Mouse (Mus musculus): Measurements from ENCODE around the gene Zfp574.

The Zfp574 gene

DNA sequence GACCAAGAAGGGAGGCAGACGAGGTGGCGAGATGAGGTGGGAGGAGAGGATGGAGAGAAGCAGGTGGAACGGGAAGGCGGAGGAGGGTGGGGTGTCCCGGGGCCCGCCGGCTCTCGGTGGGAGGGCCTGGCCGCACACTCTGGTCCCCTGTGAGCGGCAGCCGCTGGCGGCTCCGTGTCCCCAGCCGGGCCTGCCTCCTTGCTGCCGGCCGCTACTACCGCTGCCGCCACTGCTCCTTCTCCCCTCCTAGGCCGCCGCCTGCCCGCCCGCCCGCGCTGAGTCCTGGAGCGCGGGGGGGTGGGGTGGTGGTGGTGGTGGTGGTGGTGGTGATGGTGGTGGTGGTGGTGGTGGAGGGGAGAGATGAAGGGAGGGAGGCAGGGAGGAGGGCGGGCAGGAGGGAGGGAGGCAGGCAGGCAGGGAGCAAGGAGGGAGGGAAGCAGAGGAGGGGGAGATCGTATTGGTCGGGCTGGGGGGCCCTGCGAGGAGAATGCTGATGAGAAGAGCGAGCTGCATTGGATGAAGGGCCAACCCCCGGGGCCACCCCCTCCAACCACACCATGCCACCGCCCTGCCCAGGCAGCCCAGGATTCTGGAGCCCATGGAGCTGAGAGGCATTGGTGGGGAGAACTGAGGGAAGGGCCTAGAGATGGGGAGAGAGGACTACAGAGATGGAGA is 486 bp downstream of the Zfp574 start:
- no peak for DNase-seq (ENCODE audit: low read depth, low spot score)

DNA sequence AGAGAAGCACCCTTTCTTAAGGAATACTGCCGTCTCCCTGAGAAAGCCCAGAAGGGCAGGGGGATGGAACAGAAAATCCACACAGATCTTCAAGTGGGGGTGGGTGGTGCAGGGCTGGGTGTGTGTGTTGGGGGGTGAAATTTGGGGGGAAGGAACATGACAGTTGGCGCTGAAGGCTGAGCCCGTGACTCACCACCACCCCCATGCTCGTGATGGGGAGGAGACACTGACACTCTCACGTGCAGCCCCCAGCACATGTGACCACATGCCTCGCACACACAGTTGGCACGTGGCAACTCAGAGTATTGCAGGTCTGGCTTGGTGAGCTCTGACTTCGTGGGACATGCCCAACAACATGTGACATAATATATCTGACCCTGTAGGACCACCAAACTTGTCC is 1.6 kb downstream of the Zfp574 start:
- DNase-seq (ENCODE audit: low read depth, low spot score), result no peak

DNA sequence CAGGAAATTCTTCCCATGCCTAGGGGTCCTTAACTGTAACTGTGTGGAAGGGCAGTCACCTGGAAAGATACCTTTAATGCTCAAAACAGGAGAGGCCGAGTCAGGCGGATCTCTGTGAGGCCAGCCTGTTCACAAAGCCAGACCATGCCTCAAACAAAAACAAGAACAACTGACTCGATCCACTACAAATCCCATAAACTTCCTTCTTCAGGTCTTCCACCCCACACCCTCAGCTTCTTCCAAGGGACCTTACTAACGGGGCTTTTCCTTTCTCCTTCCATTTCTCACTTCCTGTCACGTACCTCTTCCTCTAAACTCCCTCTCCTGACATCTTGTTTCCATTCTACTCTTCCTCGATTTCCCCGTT is 3.9 kb downstream of the Zfp574 start:
- DNase-seq (ENCODE audit: low read depth, low spot score), result no peak

DNA sequence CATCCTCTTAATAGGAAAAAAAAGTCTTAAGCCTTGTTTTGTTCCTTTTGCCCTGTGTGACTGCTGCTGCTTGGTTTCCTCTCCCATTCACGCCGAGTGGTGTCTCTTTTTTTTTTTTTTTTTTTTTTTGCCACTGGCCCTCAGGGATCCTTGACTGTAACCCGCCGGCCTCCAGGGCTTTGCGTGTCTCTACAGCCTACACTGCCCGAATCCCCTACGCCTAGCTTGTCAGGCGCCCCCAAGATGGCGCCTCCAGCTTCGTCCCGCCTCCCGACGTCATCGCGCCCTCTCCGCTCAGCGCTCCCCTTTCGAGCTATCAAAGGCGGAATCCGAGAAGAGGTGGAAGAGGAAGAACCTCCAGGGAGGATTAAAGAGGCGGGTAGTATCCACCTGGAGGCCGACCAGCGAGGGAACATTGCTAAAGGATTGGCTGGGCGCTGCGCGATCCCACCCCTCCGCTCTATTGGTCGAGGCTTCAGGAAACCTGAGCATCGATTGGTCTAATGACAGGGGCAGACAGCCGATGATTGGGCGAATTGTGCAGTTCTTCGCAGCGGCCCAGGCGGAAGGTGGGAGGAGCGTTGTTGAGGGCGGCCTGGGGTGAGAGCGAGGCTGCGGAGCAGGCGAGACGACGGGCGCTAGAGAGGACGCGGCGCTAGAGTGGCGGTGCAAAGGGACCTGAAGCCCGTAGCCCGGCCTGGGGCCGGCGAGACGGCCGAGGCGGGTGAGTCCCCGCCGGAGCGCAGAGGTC is 4.5 kb downstream of the Zfp574 start:
- DNase-seq (ENCODE audit: low read depth, low spot score), result peak; percentile 97

DNA sequence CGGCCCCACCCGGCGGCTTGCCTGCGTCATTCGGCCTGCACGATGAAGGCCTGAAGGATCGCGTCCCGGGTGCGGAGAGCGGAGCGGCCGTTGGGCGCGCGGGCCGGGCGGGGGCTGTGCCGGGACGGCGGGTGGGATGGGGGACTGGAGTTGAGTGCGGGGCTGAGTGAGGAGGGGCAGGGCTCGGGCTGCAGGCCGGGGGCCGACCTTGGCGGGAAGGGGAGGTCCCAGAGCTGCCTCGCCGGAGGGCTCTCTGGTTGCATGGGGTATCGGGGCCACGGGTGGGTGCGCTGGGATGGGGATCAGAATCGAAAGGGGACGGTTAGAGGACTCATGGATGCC is 5.0 kb downstream of the Zfp574 start:
- DNase-seq (ENCODE audit: low read depth, low spot score), result no peak

DNA sequence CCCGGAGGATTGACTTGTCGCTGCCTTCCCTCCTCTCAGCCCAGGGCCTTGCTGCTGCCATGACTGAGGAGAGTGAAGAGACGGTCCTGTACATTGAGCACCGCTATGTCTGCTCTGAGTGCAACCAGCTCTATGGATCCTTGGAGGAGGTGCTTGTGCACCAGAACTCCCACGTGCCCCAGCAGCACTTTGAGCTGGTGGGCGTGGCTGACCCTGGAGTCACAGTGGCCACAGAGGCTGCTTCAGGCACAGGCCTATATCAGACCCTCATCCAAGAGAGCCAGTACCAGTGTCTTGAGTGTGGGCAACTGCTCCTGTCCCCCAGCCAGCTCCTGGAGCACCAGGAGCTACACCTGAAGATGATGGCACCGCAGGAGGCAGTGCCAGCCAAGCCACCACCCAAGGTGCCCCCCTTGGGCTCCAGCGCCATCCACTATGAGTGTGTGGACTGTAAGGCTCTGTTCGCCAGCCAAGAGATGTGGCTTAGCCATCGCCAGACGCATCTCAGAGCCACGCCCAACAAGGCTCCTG is 7.2 kb downstream of the Zfp574 start:
- DNase-seq (ENCODE audit: low read depth, low spot score), result no peak

DNA sequence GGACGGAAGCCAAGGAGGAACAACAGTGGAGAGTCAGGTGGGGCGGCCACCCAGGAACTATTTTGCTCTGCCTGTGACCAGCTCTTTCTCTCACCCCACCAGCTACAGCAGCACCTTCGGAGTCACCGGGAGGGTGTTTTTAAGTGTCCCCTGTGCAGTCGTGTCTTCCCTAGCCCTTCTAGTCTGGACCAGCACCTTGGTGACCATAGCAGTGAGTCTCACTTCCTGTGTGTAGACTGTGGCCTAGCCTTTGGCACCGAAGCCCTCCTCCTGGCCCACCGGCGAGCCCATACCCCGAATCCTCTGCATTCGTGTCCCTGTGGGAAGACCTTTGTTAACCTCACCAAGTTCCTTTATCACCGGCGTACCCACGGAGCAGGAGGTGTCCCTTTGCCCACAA is 8.1 kb downstream of the Zfp574 start:
- no peak for DNase-seq (ENCODE audit: low read depth, low spot score)

DNA sequence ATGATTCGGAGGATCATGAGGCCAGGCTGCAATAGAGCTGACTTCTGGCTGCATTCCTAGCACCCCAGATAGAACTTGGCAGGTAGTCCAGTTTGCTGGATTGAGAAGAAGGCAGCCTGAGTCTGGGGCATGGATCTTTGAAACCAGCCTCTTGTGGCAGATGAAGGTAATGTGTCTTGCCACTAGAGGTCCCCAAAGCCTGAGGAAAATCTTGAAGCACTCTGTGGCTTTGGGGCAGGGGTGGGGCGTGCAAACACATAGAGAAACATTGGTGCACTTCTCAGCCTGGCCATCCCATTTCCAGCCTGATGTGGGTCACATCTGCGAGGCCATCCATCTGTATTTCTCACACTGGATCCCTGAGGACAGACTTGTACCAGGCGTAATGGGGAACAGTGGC is 10.1 kb downstream of the Zfp574 start:
- DNase-seq (ENCODE audit: low read depth, low spot score), result no peak

DNA sequence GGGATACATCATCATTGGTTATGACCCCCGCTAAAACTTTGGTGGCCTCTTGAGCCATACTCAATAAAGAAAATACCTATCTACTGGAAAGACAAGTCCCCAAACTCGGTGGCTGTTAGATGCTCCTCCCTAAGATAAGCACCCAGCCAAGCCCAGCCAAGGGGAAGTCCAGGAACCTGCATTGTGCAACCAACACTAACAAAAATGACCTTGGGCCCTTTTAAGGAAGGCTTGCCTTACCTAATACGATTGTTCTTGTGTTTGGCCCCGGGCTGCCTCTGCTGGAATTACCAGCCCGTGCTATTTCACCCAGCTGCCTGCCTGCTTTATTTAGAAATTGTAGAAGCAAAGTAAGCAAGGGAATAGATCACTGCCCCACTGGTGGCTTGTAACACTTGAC is 12.3 kb downstream of the Zfp574 start:
- no peak for DNase-seq (ENCODE audit: low read depth, low spot score)

DNA sequence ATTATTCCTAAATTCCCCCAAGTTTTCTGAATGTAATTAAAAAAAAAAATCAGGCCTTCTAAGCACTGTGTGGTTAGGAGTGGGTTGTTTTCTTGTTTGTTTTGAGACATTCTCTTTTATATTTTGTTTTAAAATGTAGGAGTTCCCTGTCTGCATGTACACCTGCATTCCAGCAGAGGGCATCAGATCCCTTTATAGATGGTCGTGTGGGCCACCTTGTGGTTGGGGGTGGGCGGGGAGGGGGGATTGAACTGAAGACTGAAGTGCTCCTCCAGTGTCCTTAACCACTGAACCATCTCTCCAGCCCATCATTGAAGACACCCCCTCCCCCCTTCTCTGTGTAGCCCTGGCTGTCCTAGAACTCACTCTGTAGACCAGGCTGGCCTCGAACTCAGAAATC is 14.3 kb downstream of the Zfp574 start:
- DNase-seq (ENCODE audit: low read depth, low spot score), result no peak

DNA sequence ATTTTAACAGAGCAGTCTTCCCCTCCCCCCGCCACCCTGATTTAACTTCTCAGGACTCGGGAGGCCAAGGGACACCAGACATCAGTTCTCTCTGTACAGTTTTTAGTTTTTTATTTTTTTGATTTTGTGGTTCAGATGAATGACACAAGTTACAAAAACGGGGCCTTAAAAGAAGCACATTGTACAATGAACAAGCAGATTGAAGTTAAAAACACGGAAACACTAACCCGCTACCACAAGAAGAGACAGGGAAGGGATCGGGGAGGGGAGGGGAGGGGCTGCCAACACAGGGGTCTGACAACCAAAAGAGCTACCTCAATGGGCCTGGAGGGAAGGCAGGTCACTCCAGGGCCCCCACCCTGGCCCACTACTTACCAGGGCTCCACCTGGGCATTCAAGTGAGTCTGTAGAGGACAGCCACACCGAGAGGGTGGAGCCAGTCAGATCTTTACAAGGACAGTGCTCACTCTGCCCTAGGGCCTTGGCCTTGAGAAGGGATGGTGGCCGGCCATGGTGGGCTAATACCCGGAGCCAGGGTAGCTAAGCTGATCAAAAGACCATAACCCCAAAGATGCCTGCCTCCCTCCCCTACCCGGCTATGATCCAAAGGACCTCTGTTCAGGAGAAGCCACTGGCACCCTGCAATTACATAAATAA is 15.0 kb downstream of the Zfp574 start:
- no peak for DNase-seq (ENCODE audit: low read depth, low spot score)

DNA sequence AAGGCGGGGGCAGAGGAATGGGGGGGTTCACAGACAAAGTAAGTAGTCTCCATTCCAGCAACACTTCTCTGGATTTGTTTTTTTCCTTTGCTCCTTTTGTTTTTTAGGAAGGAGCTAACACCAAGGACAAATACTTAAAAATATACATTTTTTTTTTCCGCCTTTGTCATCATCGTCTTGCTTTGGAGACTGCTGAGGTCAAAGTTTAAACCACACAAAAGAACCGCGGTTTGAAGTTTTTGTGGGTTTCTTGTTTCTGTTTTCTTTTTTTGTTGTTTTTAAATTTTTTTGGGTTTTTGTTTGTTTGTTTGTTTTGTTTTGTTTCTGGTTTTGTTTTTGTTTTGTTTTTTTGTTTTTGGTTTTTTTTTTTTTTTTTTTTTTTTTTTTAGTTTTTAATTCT is 15.6 kb downstream of the Zfp574 start:
- DNase-seq (ENCODE audit: low read depth, low spot score), result no peak

DNA sequence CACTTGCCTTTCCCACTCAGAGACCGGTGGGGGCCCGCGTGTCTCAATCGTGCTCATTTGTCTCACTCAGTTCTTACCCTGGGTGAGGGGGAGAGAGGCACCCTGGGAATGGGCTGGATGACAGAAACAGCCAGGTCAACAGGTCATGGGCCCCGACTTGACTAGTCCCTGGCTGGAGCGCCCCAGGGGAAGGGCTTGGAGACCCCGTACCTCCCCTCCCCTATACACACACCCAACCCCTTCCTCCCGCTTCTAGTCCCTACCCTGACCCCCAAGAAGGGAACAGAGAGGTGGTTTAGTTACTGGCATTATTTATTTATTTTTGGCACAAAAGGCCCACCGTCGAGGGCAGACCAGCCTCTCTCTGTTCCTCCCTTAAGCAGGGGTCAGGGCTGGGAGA is 16.2 kb downstream of the Zfp574 start:
- no peak for DNase-seq (ENCODE audit: low read depth, low spot score)

DNA sequence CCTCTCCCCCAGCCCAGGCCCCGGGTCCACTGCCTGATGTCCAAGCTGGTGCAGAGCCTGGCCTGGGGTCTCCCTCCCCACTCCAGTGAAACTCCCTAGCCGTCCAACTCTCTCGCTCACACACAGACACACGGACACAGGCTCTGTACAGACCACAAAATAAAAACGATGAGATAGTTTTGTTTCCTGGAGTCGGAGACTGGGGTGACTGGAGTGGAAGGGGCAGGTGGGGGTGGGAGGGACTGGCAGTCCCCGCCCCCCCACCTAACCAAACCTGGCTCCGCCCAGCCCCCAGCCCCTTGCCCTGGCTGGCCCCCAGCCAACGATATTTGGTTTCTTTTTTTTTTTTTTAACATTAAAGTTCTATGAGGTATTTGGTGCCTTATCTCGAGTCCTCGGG is 16.6 kb downstream of the Zfp574 start:
- no peak for DNase-seq (ENCODE audit: low read depth, low spot score)

DNA sequence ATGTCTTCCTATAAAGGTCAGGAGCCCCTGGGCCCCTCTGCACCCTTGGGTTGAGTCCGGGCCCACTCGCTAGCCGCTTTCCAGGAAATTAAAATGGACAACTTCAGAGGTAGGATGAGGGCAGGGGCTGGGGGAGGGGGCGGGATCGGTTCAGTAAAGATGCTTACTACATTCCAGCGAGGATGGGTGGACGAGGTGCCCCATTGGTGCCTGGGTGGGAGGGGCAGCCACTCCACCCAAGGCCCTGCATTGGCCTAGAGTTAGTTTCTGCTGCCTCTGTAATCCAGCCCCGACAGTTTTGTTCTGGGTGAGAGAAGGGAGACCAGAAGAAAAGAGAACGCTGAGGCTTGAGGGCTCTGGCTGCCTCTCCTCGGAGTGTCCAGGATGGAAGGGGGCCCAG is 17.5 kb downstream of the Zfp574 start:
- DNase-seq (ENCODE audit: low read depth, low spot score), result no peak

DNA sequence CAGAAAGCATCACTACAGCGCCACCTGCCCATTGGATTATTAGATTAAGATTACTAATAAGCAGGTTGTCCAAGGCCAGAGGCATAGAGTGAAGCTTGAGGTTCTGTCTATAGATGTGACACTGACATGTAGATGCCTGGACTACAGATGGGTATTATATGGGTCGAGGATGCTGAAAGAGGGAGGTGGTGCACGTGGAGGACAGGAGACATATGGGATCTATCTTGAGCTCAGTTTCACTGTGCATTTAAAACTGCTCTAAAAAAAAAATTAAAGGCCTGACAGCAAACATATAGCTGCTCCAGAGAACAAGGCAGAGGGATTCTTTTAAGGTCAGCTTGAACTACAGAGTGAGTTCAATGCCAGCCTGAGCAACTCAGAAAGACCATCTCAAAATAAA is 25.8 kb downstream of the Zfp574 start:
- no peak for DNase-seq (ENCODE audit: low read depth, low spot score)

DNA sequence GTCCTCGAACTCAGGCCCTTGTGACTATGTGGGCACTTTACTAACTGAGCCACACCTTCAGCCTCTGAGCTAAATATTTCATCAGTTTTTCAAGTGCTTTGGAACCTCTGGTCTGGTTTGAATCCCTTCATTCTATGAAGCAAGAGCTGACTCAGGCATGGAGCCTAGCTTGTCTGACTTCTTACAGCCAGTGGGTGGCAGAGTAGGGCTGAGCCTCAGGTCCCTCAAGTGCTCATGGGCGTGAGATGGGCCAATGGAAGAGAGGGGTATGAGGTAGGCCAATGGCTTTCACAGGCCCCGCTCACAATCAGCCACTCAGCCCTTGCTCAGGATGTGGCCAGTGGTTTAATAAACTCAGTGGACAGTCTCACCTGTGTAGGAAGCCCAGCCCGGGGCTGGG is 27.2 kb downstream of the Zfp574 start:
- DNase-seq (ENCODE audit: low read depth, low spot score), result no peak

DNA sequence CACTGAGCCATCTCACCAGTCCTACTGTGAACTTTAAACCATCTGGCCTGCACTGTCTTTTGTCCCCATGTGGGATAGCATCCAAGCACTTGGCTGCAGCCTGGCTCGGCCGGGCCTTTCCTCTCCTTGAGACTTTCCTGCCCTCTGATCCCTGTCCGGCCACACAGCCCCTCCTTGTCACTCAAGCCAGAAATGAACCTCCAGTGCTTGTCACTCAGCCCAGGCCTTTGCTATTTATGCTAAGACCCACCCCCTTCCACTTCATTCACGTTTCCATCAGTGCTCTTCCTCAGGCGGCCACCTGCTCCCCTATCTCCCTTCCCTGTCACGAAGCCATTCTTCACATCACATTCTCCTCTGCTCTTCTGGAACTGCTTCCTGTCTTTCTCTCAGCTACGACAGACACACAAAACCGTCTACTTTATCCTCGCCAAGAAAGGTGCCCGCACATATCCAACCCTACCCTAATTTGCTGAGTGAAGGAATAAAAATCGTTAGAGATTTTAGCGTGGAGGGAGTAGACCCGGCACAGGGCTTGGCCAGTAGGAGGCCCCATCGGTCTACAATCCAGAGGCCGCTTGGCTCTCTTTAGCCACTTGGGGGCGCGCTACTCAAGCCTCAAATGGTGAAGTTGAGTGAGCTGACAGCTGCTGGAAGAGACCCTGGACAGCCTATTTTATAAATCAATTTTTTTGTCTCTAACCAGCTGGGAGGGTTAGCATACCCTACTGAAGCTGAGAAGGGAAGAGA is 33.2 kb downstream of the Zfp574 start:
- DNase-seq (ENCODE audit: low read depth, low spot score), result peak; percentile 80

DNA sequence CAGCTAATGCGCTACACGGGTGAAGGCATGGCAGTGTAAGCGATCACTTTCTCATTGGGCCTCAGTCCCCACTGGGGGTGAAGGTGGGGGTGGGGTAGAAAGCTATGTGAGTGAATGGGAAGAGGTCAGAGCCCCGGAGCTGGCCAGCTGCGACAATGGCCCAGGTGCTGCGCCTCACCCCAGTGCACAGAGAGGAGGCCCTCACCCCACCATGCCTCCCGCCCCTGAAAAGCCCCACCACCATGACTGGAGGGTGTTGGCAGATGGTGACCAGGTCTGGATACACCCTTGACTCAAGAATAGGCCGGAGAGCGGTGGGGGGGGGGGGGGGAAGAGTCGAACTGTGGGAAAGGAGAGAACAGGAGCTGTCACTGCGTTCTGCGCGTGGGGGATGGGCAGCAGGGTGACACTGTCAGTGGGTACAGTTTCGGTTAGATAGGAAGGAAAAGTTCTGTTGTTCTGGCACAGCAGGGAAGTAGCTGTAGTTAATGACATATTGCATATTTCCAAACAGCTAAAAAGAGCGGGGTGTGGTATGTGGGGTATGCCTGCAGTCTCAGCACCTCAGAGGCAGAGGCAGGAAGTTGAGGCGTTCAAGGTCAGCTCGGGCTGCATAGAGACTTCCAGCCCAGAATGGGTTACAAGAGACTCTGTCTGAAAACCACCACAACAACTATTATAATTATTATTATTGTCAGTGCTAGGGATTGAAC is 34.6 kb downstream of the Zfp574 start:
- DNase-seq (ENCODE audit: low read depth, low spot score), result no peak

DNA sequence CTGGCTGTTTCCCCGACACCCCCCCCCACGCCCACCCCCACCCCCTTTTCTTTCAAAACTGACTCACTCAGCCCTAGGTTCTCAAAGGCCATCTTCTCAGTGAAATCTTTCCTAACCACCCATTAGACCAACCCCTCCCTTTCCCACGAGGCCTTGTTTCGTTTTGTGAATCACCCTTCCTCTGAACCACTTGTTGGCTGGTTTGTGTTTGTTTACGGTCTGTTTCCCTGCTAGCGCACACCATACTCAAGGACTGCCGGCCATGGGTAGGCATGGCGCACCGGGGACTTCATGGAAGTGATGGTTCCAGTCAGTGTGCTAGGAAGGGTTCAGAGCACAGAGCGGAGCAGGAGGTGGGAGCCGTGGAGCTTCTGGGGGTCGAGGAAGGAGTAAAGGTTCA is 37.0 kb downstream of the Zfp574 start:
- DNase-seq (ENCODE audit: low read depth, low spot score), result no peak

DNA sequence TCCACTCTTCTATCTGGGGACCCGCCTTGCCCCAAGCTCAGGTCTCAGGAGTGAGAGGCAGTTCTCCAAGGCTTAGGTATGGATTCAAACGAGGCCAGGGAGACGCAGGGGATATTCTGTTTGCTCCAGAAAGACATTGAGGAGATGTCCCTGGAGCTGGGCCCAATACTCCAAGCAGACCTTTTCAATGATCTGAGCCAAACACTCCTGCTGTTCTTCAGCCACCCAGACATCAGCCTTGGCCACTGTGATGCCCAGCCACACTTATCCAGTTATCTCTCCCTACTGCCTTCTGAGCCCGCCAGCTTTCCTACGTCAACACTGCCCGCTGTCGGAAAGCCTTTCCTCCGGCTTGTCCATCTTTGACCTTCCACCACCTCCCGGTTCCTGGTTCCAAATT is 38.0 kb downstream of the Zfp574 start:
- no peak for DNase-seq (ENCODE audit: low read depth, low spot score)

Data from retina, postnatal 7 days (tissue).